Mouse (Mus musculus): ENCODE data around the gene Igfals. TPM values are rescaled to one million over a fixed set of nuclear protein-coding genes. Genes with fewer than 3 reads are reported as not detected.

The Igfals gene
- polyA plus RNA-seq, 1 experiment = 0.25 TPM

DNA sequence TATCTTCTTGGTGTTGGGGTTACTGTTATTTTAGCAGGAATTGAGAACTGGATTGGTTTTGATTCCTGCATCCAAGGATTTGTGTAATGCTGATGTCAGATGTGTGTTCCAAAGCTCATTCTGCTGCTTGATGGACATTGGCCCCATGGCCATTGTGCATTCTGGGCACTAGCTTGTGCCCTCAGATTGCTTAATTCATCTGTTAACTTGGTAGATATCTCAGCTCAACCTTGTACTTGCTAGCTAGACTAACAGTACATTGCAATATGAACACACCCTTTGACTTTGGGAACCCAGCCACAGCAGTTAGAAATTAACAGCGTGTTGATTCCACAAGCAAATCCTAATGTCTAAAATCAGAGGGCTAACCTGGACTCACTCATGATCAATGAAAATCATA lies 18.4 kb upstream of the Igfals start:
- Histone ChIP-seq H3K36me3 (replicated peaks; ENCODE audit: low read length) (peaks cover 6% of the 10 kb centered on the region), H3K4me1 (peaks cover 36% of the 10 kb centered on the region), H3K27me3 (replicated peaks) (no peaks in the 10 kb centered on the region), H3K9me3 (no peaks in the 10 kb centered on the region), H3K4me3 (replicated peaks) (no peak overlapping the region)
- TF ChIP-seq FLI1 (IDR thresholded peaks at IDR 0.05; ENCODE audit: low read length) = no peak
- TF ChIP-seq GATA1 (IDR thresholded peaks at IDR 0.05; ENCODE audit: borderline replicate concordance, low read length) = no peak

DNA sequence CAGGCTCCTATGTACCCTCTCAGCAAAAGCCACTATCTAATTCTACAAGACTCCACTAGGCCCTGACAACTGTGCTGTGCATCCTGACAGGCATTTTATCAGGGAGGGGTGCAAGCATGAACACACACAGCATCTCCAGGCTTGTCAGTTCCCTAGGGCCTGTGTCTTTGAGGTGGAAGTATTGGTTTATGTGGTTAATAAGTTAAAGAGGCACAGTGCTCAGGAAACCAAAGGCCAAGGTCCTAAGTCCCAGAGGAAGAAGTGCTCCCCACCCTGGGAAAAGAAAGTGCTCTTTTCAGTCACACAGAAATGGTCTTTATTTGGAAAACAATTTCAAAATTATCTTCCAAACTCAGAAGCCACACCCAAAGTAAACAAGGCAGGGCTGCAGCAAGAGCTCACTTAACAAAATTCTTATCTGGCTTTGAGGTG lies 17.2 kb upstream of the Igfals start:
- Histone ChIP-seq H3K36me3 (replicated peaks; ENCODE audit: low read length) (peaks cover 17% of the 10 kb centered on the region), H3K4me1 (peaks cover 41% of the 10 kb centered on the region), H3K4me3 (replicated peaks) (peak overlapping the region; percentile 100), H3K9me3 (no peaks in the 10 kb centered on the region), H3K27me3 (replicated peaks) (no peaks in the 10 kb centered on the region)
- TF ChIP-seq FLI1 (IDR thresholded peaks at IDR 0.05; ENCODE audit: low read length) = no peak
- TF ChIP-seq GATA1 (IDR thresholded peaks at IDR 0.05; ENCODE audit: borderline replicate concordance, low read length) = no peak

DNA sequence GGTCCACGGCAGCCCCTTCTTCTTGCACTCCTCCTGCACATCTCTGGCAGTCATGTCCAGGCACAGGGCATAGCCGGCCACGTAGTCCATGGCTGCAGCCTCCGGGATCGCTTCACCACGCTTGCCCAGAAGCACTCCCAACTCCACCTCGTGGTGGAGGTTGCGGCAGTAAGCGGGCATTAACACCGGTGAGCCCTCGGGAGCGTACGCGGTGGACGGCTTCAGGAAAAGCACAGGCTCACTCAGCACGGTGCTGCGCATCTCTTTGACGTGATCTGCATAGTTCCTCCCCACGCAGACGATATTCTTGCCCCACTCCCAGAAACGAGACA lies 16.1 kb upstream of the Igfals start:
- TF ChIP-seq FLI1 (IDR thresholded peaks at IDR 0.05; ENCODE audit: low read length) = no peak
- TF ChIP-seq GATA1 (IDR thresholded peaks at IDR 0.05; ENCODE audit: borderline replicate concordance, low read length) = no peak

DNA sequence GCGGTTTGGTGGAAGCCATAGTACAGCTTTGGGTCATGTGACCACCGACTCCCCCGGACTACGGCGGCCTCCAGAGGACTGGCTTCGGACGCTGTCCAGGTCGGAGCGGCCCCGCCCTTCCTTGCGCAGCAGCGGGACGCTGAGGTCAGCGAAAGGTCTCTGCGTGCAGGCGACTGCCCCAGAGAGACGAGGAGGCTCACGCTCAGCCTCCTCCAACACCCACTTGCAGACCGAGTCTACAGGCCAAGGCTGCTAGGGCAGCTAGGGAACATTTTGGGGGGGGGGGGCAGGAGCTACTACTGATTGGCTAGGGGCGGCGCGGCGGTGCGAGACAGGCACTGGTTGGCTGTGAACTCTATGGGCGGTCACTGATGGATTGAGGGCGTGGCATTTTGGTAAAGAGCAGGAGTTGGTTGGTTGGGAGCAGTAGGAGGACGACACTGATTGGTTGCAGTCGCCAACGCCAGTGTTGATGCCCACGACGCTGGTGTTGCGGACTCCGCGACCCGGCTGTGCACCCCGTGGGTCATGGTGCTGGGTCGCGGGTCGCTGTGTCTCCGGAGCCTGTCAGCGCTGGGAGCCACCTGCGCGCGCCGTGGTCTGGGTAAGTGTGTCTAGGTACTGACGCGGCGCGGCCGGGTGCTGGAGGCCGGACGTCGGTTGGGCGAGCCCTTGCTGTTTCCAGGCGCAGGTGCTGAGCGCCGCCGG lies 15.6 kb upstream of the Igfals start, which contains the start of gene Fahd1:
Fahd1 (minus strand) TSS at position 300 of the 708 bp plus-strand sequence.
- H3K36me3 ChIP-seq (replicated peaks; ENCODE audit: low read length) = peaks cover 30% of the 10 kb centered on the region
- peaks cover 38% of the 10 kb centered on the region for H3K4me1 ChIP-seq
- peak within 1 kb of the TSS; percentile 100 for H3K4me3 ChIP-seq (replicated peaks)
- no peaks in the 10 kb centered on the region for H3K9me3 ChIP-seq
- no peaks in the 10 kb centered on the region for H3K27me3 ChIP-seq (replicated peaks)
- TF ChIP-seq FLI1 (IDR thresholded peaks at IDR 0.05; ENCODE audit: low read length) (no peak), GATA1 (IDR thresholded peaks at IDR 0.05; ENCODE audit: borderline replicate concordance, low read length) (no peak)

More for the DNA sequence above, 16.1 kb upstream of the Igfals start:
- H3K4me1 ChIP-seq = peaks cover 39% of the 10 kb centered on the region
- peak overlapping the region; percentile 100 for H3K4me3 ChIP-seq (replicated peaks)
- H3K36me3 ChIP-seq (replicated peaks; ENCODE audit: low read length) = peaks cover 26% of the 10 kb centered on the region
- no peaks in the 10 kb centered on the region for H3K9me3 ChIP-seq
- H3K27me3 ChIP-seq (replicated peaks) = no peaks in the 10 kb centered on the region

DNA sequence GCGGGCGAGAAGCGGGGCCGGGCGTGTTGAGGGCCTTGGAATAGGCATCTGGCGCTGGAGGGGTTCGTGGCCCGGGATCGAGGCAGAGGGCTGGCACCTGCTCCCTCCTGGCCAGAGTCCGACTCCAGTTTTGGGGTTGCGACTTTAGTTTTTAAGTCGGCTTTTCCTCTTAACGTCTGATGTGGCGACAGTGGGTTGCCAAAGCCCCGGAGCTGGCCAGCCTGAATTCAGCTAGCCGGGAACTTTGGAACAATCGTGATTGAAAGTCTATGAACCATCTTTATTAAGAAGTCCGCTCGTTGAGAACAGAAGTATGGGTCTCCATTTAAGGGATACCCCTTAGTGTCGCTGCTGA lies 15.0 kb upstream of the Igfals start:
- no peak for TF ChIP-seq FLI1 (IDR thresholded peaks at IDR 0.05; ENCODE audit: low read length)
- TF ChIP-seq GATA1 (IDR thresholded peaks at IDR 0.05; ENCODE audit: borderline replicate concordance, low read length) = no peak
- peaks cover 35% of the 10 kb centered on the region for H3K36me3 ChIP-seq (replicated peaks; ENCODE audit: low read length)
- H3K4me1 ChIP-seq = peaks cover 38% of the 10 kb centered on the region
- peak overlapping the region; percentile 100 for H3K4me3 ChIP-seq (replicated peaks)
- no peaks in the 10 kb centered on the region for H3K9me3 ChIP-seq
- H3K27me3 ChIP-seq (replicated peaks) = no peaks in the 10 kb centered on the region

DNA sequence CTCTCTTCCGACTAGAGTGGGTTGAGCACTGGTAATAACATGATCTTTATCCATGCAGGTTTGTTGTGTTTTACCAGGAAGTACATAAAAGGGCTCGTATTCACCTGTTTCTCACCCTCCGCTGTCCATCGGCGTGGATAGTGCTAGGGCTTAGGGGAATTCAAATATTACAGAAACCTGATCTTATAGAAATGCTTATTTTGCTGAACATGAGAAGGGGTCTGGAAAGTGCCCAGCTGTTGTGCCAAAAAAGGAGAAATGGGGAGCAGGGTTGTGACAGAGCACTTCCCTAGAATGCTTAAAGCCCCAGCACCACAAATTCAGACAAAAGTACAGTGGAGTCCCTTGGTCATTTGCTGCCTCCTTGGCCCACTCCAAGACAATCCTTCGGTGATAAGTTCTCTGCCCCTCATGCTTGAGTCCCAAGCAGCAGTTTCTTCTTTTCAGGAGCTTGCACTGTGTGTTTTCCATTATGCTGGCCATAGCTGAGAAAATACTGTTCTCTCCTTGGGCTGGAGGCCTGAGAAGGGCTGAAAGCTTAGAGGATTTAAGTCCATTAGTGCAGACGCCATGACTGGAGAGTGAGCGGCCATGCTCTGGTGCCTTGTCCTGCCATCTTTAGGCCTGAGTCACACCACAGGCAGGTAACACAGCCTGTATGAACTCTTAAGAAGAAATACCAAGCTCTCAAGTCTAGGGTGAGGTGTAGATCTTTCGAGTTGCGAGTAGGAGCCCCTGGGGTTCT lies 14.2 kb upstream of the Igfals start:
- Histone ChIP-seq H3K36me3 (replicated peaks; ENCODE audit: low read length) (peaks cover 43% of the 10 kb centered on the region), H3K4me3 (replicated peaks) (peak overlapping the region; percentile 100), H3K9me3 (no peaks in the 10 kb centered on the region), H3K4me1 (peaks cover 35% of the 10 kb centered on the region), H3K27me3 (replicated peaks) (no peaks in the 10 kb centered on the region)
- TF ChIP-seq GATA1 (IDR thresholded peaks at IDR 0.05; ENCODE audit: borderline replicate concordance, low read length) (no peak), FLI1 (IDR thresholded peaks at IDR 0.05; ENCODE audit: low read length) (no peak)

DNA sequence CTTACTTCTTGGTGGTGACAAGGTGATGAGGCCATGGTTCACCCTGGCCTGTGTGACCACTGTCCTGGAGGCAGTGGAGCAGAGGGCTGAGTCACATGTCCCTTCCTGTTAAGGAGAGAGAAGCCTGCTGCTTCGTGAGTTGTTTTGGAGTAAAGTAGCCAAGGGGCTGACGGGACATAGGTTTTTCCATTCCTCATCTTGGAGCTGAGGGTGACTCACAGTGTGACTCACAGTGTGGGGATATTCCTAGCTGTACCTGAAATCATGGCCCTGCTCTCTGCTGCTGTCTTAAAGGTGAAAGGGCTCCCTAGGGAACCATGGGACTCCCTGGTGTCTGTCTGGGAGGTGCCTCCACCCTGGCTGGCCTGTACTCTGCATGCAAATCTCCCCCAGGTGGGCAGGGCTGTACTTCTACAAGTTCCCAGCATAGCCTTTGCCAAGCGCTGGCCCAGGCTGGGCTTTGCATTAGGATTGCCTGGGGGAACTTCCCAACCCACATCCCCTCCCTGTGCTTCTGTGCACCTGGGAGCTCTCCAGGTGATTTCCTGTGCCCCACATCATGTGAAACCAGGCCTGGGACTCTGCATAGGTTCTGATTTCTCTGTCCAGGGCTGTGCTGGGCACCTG lies 9.8 kb upstream of the Igfals start:
- Histone ChIP-seq H3K4me1 (peaks cover 43% of the 10 kb centered on the region), H3K36me3 (replicated peaks; ENCODE audit: low read length) (peaks cover 73% of the 10 kb centered on the region)

DNA sequence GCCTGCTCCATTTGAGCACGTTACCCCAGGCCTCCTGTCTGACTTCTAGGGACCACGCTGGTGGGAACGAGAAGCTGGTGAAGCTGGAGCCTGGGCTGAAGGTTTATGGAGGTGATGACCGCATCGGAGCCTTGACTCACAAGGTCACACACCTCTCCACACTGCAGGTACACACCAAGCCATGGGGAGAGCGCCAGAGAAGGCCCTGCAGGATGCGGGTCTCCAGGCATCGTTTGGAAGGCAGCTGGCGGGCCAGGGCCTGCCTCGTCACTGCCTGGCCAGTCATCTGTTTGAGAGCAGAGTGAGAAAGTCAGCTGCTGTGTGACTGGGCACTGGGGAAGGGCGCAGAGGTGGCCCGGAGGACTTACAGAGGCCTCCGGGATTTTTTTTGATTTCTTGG lies 9.2 kb upstream of the Igfals start:
- Histone ChIP-seq H3K27me3 (replicated peaks) (no peaks in the 10 kb centered on the region), H3K4me1 (peaks cover 37% of the 10 kb centered on the region), H3K9me3 (no peaks in the 10 kb centered on the region), H3K4me3 (replicated peaks) (no peak overlapping the region), H3K36me3 (replicated peaks; ENCODE audit: low read length) (peaks cover 80% of the 10 kb centered on the region)
- no peak for TF ChIP-seq GATA1 (IDR thresholded peaks at IDR 0.05; ENCODE audit: borderline replicate concordance, low read length)
- TF ChIP-seq FLI1 (IDR thresholded peaks at IDR 0.05; ENCODE audit: low read length) = no peak

More for the DNA sequence above, 9.8 kb upstream of the Igfals start:
- no peaks in the 10 kb centered on the region for H3K27me3 ChIP-seq (replicated peaks)
- TF ChIP-seq FLI1 (IDR thresholded peaks at IDR 0.05; ENCODE audit: low read length) (no peak), GATA1 (IDR thresholded peaks at IDR 0.05; ENCODE audit: borderline replicate concordance, low read length) (no peak)
- no peaks in the 10 kb centered on the region for H3K9me3 ChIP-seq
- no peak overlapping the region for H3K4me3 ChIP-seq (replicated peaks)

DNA sequence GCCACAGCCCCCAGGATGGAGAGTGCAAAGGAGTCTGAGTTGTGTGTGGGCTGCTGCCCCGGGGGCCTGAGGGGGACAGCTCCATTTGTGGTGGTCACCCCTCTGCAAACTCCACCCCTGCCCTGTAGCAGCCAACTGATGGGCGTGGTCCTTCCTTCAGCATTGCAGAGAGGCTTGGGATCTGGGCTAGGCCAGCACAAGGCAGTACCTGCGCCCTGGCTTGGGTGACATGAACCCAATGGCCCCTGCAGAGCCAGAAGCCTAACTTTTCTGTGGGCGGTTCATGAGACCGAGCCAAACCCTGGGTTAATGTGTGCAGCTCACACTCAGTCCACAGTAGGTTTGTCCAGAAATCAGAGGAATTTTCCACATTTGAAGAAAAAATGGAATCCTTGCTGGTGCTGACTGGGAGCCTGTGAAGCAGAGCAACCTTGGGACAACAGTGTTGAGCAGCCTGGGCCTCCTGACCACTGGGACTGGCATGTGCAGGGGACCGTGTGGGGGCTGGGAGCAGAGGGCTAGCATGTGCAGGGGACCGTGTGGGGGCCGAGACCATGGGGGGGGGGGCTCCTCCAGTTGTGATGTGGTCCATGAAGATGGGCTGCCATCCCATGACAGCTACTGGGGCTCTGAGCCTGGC lies 7.8 kb upstream of the Igfals start:
- TF ChIP-seq FLI1 (IDR thresholded peaks at IDR 0.05; ENCODE audit: low read length) (no peak), GATA1 (IDR thresholded peaks at IDR 0.05; ENCODE audit: borderline replicate concordance, low read length) (no peak)
- peaks cover 88% of the 10 kb centered on the region for H3K36me3 ChIP-seq (replicated peaks; ENCODE audit: low read length)
- H3K4me1 ChIP-seq = peaks cover 34% of the 10 kb centered on the region
- no peaks in the 10 kb centered on the region for H3K27me3 ChIP-seq (replicated peaks)
- H3K9me3 ChIP-seq = no peaks in the 10 kb centered on the region
- no peak overlapping the region for H3K4me3 ChIP-seq (replicated peaks)
